In the genomic region with DNA sequence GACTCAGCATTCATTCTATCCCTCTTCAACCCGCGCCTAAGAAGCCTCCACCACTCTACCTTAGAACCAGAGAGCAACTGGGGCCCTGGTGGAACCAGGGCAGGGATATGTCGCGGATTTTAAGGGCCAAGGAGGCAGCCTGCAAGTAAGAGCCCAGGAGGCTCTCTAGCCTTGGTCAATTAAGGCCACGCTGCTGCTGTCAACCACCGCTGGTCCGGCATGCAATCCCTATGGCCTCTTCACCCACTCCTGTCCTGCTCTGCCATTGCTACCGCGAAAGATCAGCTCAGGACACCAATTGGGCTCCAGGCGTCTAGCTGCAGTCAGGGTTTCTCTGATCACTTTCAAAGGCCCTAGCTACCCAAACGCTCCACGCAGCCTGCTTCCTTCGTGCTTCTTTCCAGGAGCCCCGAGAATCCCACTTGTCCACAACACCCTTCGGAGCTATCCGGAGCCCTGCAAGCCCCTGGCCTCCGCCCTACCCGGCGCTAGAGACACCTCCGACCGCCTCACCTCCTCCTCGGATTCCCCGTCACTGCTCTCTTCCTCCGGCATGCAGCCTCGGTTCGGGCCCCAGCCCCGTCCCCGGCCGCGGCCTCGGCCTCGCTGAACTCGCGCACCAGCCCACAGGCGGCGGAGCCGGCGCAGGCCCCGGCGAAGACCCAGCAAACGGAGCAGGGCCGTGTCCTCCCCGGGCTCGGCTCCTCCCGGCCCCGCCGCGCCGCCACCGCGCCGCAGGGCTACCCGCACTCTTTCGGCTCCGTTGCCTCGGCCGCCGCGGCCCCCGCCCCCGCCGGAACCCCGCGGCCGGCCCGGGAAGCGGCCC, we compare ENCODE assay signal across 9 mouse cellular contexts. TPM values are rescaled to one million over a fixed set of nuclear protein-coding genes. Genes with fewer than 3 reads are reported as not detected.
DNase-seq lines count a peak whose midpoint lies in the region; ATAC-seq lines count a peak whose summit lies in the region.
"Had no signal": no experiment of that assay in that cellular context is flagged by ENCODE, and none has a peak within 500 bp of the region (broad histone marks: within the 10 kb centered on the region; RNA-seq: fewer than 3 reads in every experiment).

No protein-coding gene starts in this region.

- peak overlapping the region; percentile 96 for H3K9ac ChIP-seq in embryonic facial prominence, embryonic 14.5 days (ENCODE audit: low read depth, low read length)

- 0% methylated on average over 30 of the region's 67 CpGs for WGBS in embryonic facial prominence, embryonic 14.5 days

- peak overlapping the region; percentile 89 for H3K27ac ChIP-seq in embryonic facial prominence, embryonic 14.5 days (replicated peaks; ENCODE audit: low read depth, low read length)

- intact Hi-C loops in heart, postnatal 25 days (cut with DNase I): loop anchor here (5.0 to 10.0 kb wide), 2 partner anchors 79 to 367 kb away; a partner anchor contains a TSS

- H3K36me3 ChIP-seq in embryonic facial prominence, embryonic 14.5 days (ENCODE audit: control insufficient read depth, insufficient read depth, low read length): peaks cover 37% of the 10 kb centered on the region

- peak; percentile 40 for DNase-seq in gastrocnemius, adult 18-20 months (ENCODE audit: low spot score)
- DNase-seq in gastrocnemius, postnatal 25 days: no peak
- peak; percentile 61 for DNase-seq in Muller cell, postnatal 12 days (ENCODE audit: inconsistent ontology term)
- DNase-seq in embryonic facial prominence, embryonic 14.5 days (ENCODE audit: low spot score): peak; percentile 14
- peak; percentile 16 for DNase-seq in heart, postnatal 25 days (ENCODE audit: low spot score)
- peak; percentile 65 to 72 for DNase-seq in layer of hippocampus, postnatal 10 days (ENCODE audit: low spot score in 2 of 2)
- DNase-seq in lung, postnatal 36 days: peak; percentile 25
- peak; percentile 38 to 53 for DNase-seq in spleen, postnatal 36 days (ENCODE audit: low spot score in 2 of 2)

- no peaks in the 10 kb centered on the region for H3K9me3 ChIP-seq in embryonic facial prominence, embryonic 14.5 days (ENCODE audit: control insufficient read depth, low read length)

- H3K4me3 ChIP-seq in embryonic facial prominence, embryonic 14.5 days (ENCODE audit: low read depth, low read length): peak overlapping the region; percentile 94

- peak; percentile 13 for ATAC-seq in embryonic facial prominence, embryonic 14.5 days (ENCODE audit: low read depth)

- H3K4me2 ChIP-seq in embryonic facial prominence, embryonic 14.5 days (ENCODE audit: low read depth, low read length): peak overlapping the region; percentile 96

- no peaks in the 10 kb centered on the region for H3K27me3 ChIP-seq in embryonic facial prominence, embryonic 14.5 days (replicated peaks; ENCODE audit: control insufficient read depth, insufficient read depth, low read length)
- H3K27me3 ChIP-seq: Patski had no signal

- H3K4me1 ChIP-seq in embryonic facial prominence, embryonic 14.5 days (ENCODE audit: control insufficient read depth, insufficient read depth, low read length): peaks cover 7% of the 10 kb centered on the region; the same call in 1 of the 2 replicates

RNA-seq across cellular contexts. Expression of a gene that starts 0.5 kb away (rescaled TPM):
- total RNA-seq in gastrocnemius, adult 18-20 months (2021): 10 to 100 TPM; 12.5 to 12.9 TPM
- 10 to 100 TPM; 12.3 to 14.0 TPM for total RNA-seq in gastrocnemius, postnatal 25 days (2021)
- polyA plus RNA-seq in embryonic facial prominence, embryonic 14.5 days (2014; fragmentation: Nextera tagmentation; extraction: Ambion mirVana): 11.7 and 13.3 TPM in 2 replicates
- total RNA-seq in heart, postnatal 25 days (2021): 10 to 100 TPM; 17.5 to 22.7 TPM
- total RNA-seq in layer of hippocampus, postnatal 10 days (2021): 10 to 100 TPM; 57.8 to 59.8 TPM

RNA-seq across cellular contexts. Expression of a gene that starts 10.7 kb away (rescaled TPM):
- total RNA-seq in gastrocnemius, adult 18-20 months (2021): not detected
- not detected for total RNA-seq in gastrocnemius, postnatal 25 days (2021)
- polyA plus RNA-seq in embryonic facial prominence, embryonic 14.5 days (2014; fragmentation: Nextera tagmentation; extraction: Ambion mirVana): 0.26 and 0.45 TPM in 2 replicates
- not detected for total RNA-seq in heart, postnatal 25 days (2021)
- not detected for total RNA-seq in layer of hippocampus, postnatal 10 days (2021)

RNA-seq across cellular contexts. Expression of a gene that starts 22.8 kb away (rescaled TPM):
- 1 to 10 TPM in 1 of 2 experiments, under 1 TPM in 1; 0.82 to 1.4 TPM for total RNA-seq in gastrocnemius, adult 18-20 months (2021)
- under 1 TPM; 0.46 to 0.75 TPM for total RNA-seq in gastrocnemius, postnatal 25 days (2021)
- 2.1 and 2.9 TPM in 2 replicates for polyA plus RNA-seq in embryonic facial prominence, embryonic 14.5 days (2014; fragmentation: Nextera tagmentation; extraction: Ambion mirVana)
- 1 to 10 TPM; 1.3 to 1.6 TPM for total RNA-seq in heart, postnatal 25 days (2021)
- 1 to 10 TPM; 2.4 to 2.8 TPM for total RNA-seq in layer of hippocampus, postnatal 10 days (2021)

RNA-seq across cellular contexts. Expression of a gene that starts 24.6 kb away (rescaled TPM):
- not detected for total RNA-seq in gastrocnemius, adult 18-20 months (2021)
- total RNA-seq in gastrocnemius, postnatal 25 days (2021): not detected
- polyA plus RNA-seq in embryonic facial prominence, embryonic 14.5 days (2014; fragmentation: Nextera tagmentation; extraction: Ambion mirVana): 0.39 and 0.47 TPM in 2 replicates
- total RNA-seq in heart, postnatal 25 days (2021): under 1 TPM in 1 of 2 experiments, not detected in 1; 0.52 TPM
- total RNA-seq in layer of hippocampus, postnatal 10 days (2021): under 1 TPM; 0.22 to 0.34 TPM

RNA-seq across cellular contexts. Expression of a gene that starts 24.6 kb away (rescaled TPM):
- total RNA-seq in gastrocnemius, adult 18-20 months (2021): 100 to 1,000 TPM; 122 to 132 TPM
- total RNA-seq in gastrocnemius, postnatal 25 days (2021): 10 to 100 TPM; 91.2 to 92.1 TPM
- polyA plus RNA-seq in embryonic facial prominence, embryonic 14.5 days (2014; fragmentation: Nextera tagmentation; extraction: Ambion mirVana): 108 and 113 TPM in 2 replicates
- 10 to 100 TPM; 61.2 to 70.3 TPM for total RNA-seq in heart, postnatal 25 days (2021)
- 10 to 100 TPM; 79.4 to 87.1 TPM for total RNA-seq in layer of hippocampus, postnatal 10 days (2021)
